Mouse (Mus musculus) limb, embryonic 14.5 days (tissue): ENCODE data around the gene Wfikkn2. TPM values are rescaled to one million over a fixed set of nuclear protein-coding genes. Genes with fewer than 3 reads are reported as not detected.

Experiments used
- ATAC-seq: fragments of 200-750 bp; cut with Nextera tagmentation; 2 replicates; pipeline ENCODE4 v1.8.0; 2017; ENCODE audit warnings: low read depth, moderate number of reproducible peaks, moderate TSS enrichment; ENCODE audit not compliant: low FRiP score
- DNase-seq: peaks from one replicate; pipeline ENCODE4 v3.0.0-alpha.2; 2015; ENCODE audit warnings: low spot score
- H3K27ac ChIP-seq: fragments of 300-500 bp; sonication (generic); replicated peaks from 2 replicates; pipeline ENCODE4 v1.5.1; 2014; ENCODE audit warnings: low read depth, mild to moderate bottlenecking, low read length, moderate library complexity, mixed read lengths
- H3K27me3 ChIP-seq: fragments of 300-500 bp; sonication (generic); 2 replicates; pipeline ENCODE4 v1.6.1; 2014; ENCODE audit warnings: low read length, mixed read lengths; ENCODE audit not compliant: control insufficient read depth, insufficient read depth
- H3K36me3 ChIP-seq: fragments of 300-500 bp; sonication (generic); 2 replicates; pipeline ENCODE4 v1.6.1; 2014; ENCODE audit warnings: mild to moderate bottlenecking, low read length, moderate library complexity, mixed read lengths; ENCODE audit not compliant: control insufficient read depth, insufficient read depth
- H3K4me1 ChIP-seq: fragments of 300-500 bp; sonication (generic); 2 replicates; pipeline ENCODE4 v1.6.1; 2014; ENCODE audit warnings: antibody characterized with exemption, low read length, mixed read lengths; ENCODE audit not compliant: control insufficient read depth, insufficient read depth
- H3K4me2 ChIP-seq: fragments of 300-500 bp; sonication (generic); replicated peaks from 2 replicates; pipeline ENCODE4 v1.6.1; 2014; ENCODE audit warnings: low read depth, mild to moderate bottlenecking, low read length, moderate library complexity; ENCODE audit not compliant: severe bottlenecking
- H3K4me3 ChIP-seq: fragments of 300-500 bp; sonication (generic); replicated peaks from 2 replicates; pipeline ENCODE4 v1.5.1; 2014; ENCODE audit warnings: low read length
- H3K9ac ChIP-seq: fragments of 300-500 bp; sonication (generic); 2 replicates; pipeline ENCODE4 v1.6.1; 2014; ENCODE audit warnings: mild to moderate bottlenecking, low read depth, low read length, moderate library complexity; ENCODE audit not compliant: severe bottlenecking
- H3K9me3 ChIP-seq: fragments of 300-500 bp; sonication (generic); 2 replicates; pipeline ENCODE4 v1.6.1; 2016; ENCODE audit warnings: low read length; ENCODE audit not compliant: control insufficient read depth
- POLR2A ChIP-seq: fragments of 200-500 bp; IDR thresholded peaks from 2 replicates; pipeline ENCODE4 v1.8.0; 2012; ENCODE audit warnings: inconsistent platforms, mild to moderate bottlenecking, moderate library complexity, borderline replicate concordance; ENCODE audit not compliant: insufficient read depth, insufficient read length; ENCODE audit errors: extremely low read depth
- WGBS: fragments of 180-500 bp; shearing (Covaris S2); extraction: QIAGEN DNeasy Blood & Tissue Kit; methylation state at CpG from one replicate; pipeline ENCODE4 v1.1.7; 2014; 5-methylcytosine and 5-hydroxymethylcytosine counted together
- polyA plus RNA-seq, 2 experiments: library from polyadenylated mRNA; depleted of rRNA in 1 of 2; stranded (reverse) in 1 of 2; unstranded in 1 of 2; fragments of >200 nt; fragmentation: Nextera tagmentation in 1 of 2; extraction: Ambion mirVana in 1 of 2; gene quantifications; 2 replicates each; pipeline versions ENCODE4 v1.2.1 to v1.2.3; 2012 to 2014

Gene Wfikkn2
- polyA plus RNA-seq, 2 experiments, result 9.7 to 19.9 TPM

DNA sequence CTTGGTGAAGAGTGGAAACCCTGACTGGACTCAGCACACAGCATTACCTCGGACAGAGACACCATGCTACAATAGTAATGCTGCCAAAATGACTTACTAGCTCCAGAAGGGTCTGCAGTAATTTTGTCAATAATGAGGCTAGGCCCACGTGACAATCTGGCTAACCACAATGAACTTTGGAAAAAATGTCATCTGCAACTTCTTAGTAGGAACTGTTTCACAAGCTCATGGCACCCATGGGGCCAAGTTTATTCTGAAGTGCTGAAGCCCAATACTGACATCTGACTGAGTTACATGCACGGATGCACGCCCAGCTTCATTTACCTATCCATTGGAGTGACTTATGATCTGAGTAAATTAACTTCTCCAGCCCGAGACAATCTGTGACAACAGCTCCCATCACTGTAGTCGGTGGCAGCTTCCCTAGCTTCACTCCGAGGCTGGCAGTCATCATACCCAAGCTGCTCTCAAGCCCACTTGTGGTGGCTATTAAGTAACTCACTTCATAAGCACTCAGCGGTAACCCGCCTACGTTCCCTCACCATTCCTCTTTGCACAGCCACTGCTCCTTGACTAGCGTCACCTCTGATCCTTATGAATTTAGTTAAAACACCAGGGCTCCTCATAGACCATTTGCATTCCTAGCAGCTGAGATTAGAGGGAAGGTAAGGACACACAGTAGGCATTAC lies 40.2 kb upstream of the Wfikkn2 start:
- TF ChIP-seq POLR2A, result no peak
- 87% methylated on average over 11 of the region's 11 CpGs for whole genome bisulfite sequencing
- H3K4me2 ChIP-seq, result no peak overlapping the region
- DNase-seq (no peak), ATAC-seq (no peak)
- H3K36me3 ChIP-seq, result peaks cover 59% of the 10 kb centered on the region
- no peak overlapping the region for H3K4me3 ChIP-seq
- H3K9me3 ChIP-seq, result no peaks in the 10 kb centered on the region
- H3K4me1 ChIP-seq, result no peaks in the 10 kb centered on the region
- H3K27ac ChIP-seq, result no peak overlapping the region
- H3K27me3 ChIP-seq, result no peaks in the 10 kb centered on the region
- H3K9ac ChIP-seq, result no peak overlapping the region

DNA sequence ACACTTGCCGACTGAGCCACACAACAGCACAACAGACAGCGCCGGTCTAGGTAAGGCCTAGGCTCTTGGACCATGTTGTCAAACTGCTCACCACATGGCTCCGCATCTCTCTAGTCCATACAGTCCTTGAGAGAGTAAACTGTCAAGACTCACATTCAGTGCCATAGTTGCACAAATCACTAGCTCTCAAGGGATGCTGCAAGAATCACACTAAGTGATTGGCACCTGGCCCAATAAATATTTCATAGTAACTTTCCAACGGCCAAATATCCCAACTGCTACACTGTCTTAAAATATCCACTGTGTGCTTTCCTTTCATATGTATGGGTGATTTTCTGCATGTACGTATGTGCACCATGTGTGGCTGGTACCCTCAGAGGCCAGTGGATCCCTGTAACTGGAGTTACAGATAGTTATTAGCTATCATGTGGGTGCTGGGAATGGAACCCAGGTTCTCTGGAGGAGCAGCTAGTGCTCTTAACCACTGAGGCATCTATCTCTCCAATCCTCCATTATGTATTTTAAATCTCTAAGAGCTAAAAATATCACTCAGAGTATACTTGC lies 37.8 kb upstream of the Wfikkn2 start:
- H3K4me3 ChIP-seq, result no peak overlapping the region
- no peak overlapping the region for H3K9ac ChIP-seq
- H3K4me1 ChIP-seq, result 0 out of 2 replicates have a peak, but pooled peaks cover 6% of the 10 kb centered on the region
- H3K27ac ChIP-seq, result no peak overlapping the region
- H3K27me3 ChIP-seq, result no peaks in the 10 kb centered on the region
- no peak for TF ChIP-seq POLR2A
- H3K36me3 ChIP-seq, result peaks cover 37% of the 10 kb centered on the region
- DNase-seq (no peak), ATAC-seq (no peak)
- H3K9me3 ChIP-seq, result no peaks in the 10 kb centered on the region
- 86% methylated on average over 6 of the region's 6 CpGs for WGBS
- no peak overlapping the region for H3K4me2 ChIP-seq

DNA sequence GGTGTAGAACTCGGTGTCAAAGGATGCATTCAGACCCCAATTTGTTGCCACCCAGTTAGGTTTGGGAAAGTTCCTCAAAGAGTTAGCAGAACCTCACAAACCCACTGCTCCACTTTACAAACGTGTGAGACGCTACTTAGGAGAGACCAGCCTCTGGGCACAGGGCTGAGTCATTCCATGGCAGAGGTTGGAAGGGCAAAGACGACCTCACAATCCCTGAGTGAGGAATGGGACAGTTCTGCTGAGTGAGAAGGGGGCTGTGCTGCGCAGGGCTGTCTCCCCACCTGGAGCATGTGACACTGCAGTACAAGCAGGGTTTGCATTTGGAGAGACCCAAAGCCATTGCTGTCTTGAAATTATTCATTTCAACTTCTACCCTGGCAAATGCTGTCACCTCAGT lies 36.5 kb upstream of the Wfikkn2 start:
- DNase-seq, result no peak
- H3K27ac ChIP-seq, result no peak overlapping the region
- H3K4me1 ChIP-seq, result 0 out of 2 replicates have a peak, but pooled peaks cover 6% of the 10 kb centered on the region
- 53% methylated on average over 5 of the region's 5 CpGs for WGBS
- peaks cover 25% of the 10 kb centered on the region for H3K36me3 ChIP-seq
- no peak overlapping the region for H3K4me2 ChIP-seq
- ATAC-seq, result no peak
- H3K4me3 ChIP-seq, result no peak overlapping the region
- H3K9ac ChIP-seq, result no peak overlapping the region
- TF ChIP-seq POLR2A, result no peak
- no peaks in the 10 kb centered on the region for H3K27me3 ChIP-seq
- no peaks in the 10 kb centered on the region for H3K9me3 ChIP-seq

DNA sequence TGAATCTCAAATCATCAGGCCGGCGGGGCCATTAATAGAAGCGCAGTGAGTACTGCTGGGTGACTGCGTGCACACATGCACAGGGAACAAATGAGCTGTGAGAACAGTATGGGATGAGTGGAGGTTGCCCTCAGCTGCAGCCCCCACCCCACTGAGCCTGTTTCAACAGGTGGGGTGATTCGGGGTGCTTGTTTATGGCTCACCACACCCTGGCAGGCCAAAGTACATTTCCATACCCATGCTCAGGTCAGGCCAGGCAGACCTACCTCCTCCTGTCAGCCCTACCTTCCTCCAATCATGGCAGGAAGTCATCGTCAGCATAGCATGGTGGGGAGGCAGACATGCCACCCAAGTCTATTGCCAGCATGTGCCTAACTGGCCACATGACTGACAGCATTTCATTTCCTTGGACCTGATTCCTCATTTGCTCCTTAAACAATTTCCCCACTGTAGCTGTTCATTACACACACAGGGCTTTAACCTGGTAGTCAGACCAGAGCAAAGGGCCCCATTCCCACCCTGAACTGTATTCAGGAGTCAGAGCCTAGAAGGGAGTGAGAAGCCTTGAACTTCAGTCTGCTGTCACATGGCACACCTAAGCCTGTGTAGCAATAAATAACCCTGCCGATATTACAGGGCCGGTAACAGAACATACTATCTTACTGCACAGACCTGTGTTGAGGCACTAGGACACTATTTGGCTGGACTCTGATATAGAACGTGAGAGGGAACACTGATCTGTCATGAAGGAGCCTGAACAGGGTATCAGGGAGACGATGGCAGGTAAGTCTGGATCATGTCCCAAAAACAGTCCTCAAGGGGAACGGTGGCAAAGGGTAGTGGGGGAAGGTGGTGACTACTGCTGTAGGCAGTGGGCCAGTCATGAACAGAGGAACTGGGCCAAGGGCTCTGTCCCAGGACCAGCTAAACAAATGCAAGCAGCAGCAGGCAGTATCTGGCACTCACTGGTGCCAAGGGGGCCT lies 35.7 kb upstream of the Wfikkn2 start, which contains the start of gene Gm21885:
Gene Gm21885 (plus strand): TSS at position 675 of the 983 bp plus-strand sequence.
- DNase-seq (no peak), ATAC-seq (no peak)
- Histone ChIP-seq H3K4me2 (no peak within 1 kb of the TSS), H3K4me3 (no peak within 1 kb of the TSS), H3K27ac (no peak within 1 kb of the TSS), H3K27me3 (no peaks in the 10 kb centered on the region), H3K9ac (no peak within 1 kb of the TSS), H3K4me1 (peaks cover 10% of the 10 kb centered on the region; the same call in 1 of the 2 replicates), H3K36me3 (peaks cover 17% of the 10 kb centered on the region), H3K9me3 (no peaks in the 10 kb centered on the region)
- 79% methylated on average over 11 of the region's 11 CpGs for WGBS
- no peak for TF ChIP-seq POLR2A

DNA sequence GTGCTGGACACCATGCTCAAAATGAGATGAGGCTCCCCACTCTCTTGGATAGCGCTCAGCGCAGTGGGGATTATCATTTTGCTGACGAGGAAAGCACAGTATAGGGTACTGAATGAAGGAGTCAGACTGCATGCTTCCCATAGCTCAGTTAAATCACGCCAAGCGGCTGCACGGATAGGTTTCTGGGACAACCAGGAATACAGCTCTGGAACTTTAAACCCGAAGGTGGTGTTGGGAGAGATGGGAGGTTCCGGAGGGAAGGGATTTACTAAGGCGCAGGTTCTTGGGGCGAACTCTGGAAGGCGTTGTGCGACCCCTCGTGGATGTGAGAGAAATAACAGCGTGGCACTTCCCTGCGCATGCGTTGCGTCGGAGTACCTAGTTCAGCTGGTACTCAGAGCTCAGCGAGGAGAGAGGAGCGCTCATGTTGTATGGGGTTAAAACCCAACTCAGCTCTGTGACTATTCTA lies 31.1 kb upstream of the Wfikkn2 start:
- Histone ChIP-seq H3K9ac (peak overlapping the region; percentile 44), H3K27ac (no peak overlapping the region), H3K36me3 (no peaks in the 10 kb centered on the region; the same call in 1 of the 2 replicates), H3K4me3 (peak overlapping the region; percentile 25), H3K4me1 (peaks cover 10% of the 10 kb centered on the region; the same call in 1 of the 2 replicates), H3K27me3 (no peaks in the 10 kb centered on the region), H3K4me2 (peak overlapping the region; percentile 59), H3K9me3 (no peaks in the 10 kb centered on the region)
- ATAC-seq (peak; percentile 86), DNase-seq (peak; percentile 94)
- WGBS, result 8% methylated on average over 20 of the region's 20 CpGs
- TF ChIP-seq POLR2A, result peak; percentile 13; the same call in 1 of the 2 replicates
